Mouse (Mus musculus) erythroid progenitor cell, adult 5-6 weeks (primary cell): ENCODE results near the gene Rab5a. TPM values are rescaled to one million over a fixed set of nuclear protein-coding genes. Genes with fewer than 3 reads are reported as not detected.

Experiments
- ATAC-seq: replicated peaks from 2 replicates; pipeline ENCODE4 v1.8.0; 2016; ENCODE audit warnings: moderate number of reproducible peaks, mild to moderate bottlenecking, moderate TSS enrichment, inconsistent platforms; ENCODE audit not compliant: poor library complexity, low FRiP score, severe bottlenecking
- total RNA-seq, 2 experiments: library from RNA; stranded (forward) in 1 of 2; stranded (reverse) in 1 of 2; fragments of 150-400 nt in 1 of 2; fragments of 186-747, 209-891 nt in 1 of 2; gene quantifications; 2 replicates each; pipeline versions ENCODE4 v1.2.3 to v1.2.4; 2015 to 2017; ENCODE audit warnings: low replicate concordance in 2 of 2

The Rab5a gene
- total RNA-seq (2015; ENCODE audit: low replicate concordance) = 47.9 and 52.4 TPM in 2 replicates
- 52.2 and 55.8 TPM in 2 replicates for total RNA-seq (2017; ENCODE audit: low replicate concordance)

DNA sequence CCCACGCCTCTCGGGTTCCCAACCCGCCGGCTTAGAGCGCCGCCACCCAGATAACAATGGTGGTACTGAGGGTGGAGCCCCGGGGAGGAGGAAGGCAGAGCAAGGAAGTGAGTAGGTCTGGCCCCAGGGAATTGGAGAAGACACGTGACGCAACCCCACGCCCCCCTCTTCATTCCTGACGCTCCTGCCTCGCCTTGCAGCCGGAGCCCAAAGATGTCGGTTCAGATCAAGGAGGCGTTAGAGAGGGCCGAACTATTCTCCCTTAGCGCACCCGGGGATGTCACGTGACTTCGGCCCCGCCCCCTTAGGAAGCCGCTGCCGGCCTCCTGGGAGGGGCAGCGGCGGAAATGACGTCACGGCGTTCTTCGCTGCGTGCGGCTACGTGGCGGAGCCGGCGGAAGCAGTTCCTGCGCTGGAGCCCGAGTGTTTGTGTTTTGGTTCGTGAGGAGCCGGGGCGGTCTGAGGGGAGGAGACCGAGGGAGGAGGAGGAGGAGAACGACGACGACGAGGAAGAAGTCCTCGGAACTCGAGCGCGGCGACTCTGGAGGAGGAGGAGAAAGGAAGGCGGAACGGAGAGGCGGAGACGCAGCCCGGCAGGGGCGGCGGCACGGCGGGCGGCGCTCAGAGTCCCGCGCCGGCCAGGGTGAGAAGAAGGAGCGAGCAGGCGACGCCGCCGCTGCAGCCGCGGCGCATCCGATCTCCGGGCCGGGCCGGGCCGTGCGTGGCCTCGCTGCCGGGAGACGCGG is at the start of gene Rab5a:
TSS of gene Rab5a (plus strand) at position 377 of the 746 bp plus-strand sequence.
- ATAC-seq = peak; percentile 91

DNA sequence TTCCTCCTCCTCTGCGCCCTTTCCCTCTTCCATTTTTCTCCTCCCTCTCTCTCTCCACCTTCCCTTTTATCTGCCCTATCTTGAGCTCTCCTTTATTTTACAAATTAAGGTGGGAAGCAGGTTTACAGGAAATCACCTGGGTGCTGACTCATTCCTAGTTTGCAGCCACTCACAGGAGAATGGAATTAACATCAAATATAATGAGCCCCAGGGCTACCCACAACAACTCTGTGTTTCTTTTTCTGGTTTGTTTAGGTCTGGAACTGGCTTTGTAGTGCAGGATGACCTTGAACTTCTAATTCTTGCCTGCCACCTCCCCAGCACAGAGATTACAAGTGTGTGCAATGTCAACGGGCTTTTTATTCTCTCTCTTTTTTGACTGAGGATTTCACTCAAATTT is 22.9 kb upstream of the Rab5a start:
- no peak for ATAC-seq

DNA sequence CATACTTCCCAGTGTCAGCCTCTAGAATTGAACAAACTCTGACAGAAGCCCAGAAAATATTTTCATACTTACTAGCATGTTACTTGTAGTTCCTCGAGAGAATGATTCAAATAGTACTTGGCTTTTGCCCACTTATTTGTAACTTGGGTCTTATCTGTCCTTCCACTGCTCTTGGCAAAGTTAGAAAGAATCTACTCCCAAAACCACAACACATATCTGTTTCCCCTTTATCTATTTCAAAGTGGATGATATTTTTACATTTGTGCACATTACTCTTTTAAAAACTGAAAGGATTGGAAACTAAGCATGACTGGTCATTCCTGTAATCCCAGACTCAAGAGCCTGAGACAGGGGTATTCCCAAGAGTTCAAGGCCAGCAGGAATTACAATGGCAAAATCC is 22.3 kb upstream of the Rab5a start:
- no peak for ATAC-seq

DNA sequence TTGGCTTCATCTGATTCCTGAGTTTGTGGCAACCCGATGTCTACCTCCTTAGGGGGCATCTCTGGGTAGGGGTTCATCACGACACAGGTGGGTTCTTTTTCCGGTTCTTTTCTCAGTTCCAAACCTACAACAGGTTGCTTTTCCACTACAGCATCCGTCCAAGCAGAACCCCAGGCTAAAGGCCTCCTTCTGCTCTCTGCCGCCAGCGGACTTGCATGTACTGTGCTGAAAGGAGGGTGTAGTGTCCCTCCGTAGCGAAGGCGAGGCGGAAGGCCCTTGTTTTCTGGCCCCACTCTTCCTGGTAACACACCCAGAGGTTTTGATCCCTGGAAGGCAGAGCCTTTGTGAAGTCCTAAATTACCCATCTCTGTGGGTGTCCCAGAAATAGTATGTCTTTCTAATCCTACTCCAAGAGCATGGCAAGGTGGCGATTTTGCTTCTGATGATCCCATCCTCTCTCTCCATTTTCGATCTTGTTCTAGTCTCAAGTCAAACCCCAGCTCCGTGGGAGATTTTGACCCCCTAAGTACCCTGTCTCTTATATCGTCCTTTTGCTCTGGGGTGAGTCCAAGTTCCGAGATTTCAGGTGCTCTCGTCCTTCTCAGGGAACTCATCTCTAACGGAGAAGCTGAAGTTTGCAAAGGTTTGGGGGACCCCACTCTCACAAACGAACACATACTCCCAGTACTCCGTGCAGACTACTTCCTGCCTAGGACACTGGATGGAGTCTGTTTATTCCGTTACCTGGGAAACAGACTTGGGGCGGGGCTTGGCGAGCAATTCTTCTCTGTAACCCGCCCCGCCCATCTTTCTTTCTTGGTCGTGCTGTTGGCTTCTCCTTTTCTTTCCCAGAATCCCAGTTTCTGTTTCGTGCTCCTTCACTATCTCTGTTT is 16.2 kb upstream of the Rab5a start, which contains the start of gene Efhb:
TSS of gene Efhb (minus strand) at position 719 of the 893 bp plus-strand sequence.
- no peak for ATAC-seq

DNA sequence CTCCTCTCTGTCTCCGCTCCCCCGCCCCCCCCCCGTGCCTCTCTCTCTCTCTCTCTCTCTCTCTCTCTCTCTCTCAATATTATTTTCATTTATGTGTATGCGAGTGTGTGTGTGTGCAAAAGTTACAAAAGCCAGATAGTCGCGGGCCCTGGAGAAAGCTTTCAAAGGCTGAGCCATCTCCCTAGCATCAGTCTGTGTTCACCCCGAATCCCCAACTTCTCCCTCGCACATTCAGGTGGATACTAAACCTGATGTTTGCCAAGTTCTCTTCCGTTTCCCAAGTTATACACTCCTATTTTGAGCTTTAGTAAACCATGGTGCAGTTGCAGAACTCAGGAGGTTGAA is 15.6 kb upstream of the Rab5a start:
- no peak for ATAC-seq

DNA sequence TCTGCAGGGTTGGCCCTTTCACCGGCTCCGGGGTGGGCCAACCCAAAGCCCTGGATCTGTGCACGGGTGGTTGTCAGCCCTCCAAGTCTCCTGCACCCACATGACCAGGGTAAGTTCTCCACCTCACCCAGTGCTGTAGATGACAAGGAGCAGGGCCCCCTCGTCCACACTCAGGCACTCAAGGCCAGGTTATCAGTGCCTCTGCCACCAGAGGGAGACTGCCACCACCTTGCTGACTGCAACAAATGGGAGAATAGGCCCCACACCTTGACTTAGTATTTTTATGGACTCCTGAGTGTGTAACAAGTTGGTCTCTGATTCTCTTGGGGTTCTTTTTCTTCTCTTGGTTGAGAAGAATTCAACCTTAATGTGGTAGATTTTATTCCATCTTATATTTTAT is 13.5 kb upstream of the Rab5a start:
- ATAC-seq = peak; percentile 52; the same call in 1 of the 2 replicates

DNA sequence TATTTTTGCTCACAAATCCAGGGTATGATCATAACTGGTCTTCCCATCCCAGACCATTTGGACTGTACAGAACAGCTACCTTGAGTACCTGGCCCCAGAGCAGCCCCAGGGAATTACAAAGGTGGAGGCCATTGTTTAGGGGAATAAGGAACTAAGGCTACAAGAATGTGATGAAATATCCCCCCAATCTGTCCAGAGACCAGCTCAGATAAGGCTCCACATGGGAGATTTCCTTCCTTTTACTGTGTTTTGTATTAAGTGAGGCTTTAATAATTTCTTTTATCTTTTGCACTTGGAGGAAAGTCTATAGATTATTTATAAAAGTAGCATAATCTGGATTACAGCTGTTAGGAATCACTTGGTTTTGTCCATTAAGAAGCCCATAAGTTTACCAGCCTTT is 10.3 kb upstream of the Rab5a start:
- ATAC-seq = no peak

DNA sequence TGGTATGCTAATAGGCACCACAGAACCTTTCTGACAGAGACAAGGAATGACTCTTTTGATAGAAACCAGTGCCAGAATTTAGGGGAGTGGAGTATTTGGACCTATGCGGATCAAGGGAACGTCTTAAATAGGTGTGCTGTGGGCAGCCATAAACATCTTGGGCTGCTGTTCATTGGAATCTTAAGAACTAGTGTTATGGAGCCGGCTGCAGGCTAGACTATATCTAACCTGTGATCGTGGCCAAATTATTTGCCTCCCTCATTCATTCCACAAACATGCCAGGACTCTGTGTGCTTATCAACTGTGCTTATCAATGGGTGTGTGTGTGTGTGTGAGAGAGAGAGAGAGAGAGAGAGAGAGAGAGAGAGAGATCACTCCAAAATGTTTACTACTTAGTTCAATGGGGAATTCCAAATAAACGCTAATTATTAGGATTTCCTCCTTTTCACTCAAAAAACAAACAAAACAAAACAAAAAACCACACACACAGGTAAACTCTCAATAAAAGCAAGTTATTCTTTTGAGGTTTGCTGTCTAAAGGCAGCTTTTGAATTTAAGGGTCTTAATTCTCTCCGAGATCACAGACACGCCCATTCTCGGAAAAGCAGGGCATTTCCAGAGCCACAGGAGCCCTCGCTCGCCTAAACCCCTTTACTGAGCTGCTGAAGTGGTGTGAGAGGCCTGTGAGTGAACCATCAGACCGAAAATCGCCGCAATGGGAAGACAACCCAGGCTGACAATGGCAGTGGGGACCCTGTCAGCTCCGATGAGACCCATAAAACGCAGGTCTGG is 772 bp upstream of the Rab5a start:
- no peak; the same call in 1 of the 2 replicates for ATAC-seq

DNA sequence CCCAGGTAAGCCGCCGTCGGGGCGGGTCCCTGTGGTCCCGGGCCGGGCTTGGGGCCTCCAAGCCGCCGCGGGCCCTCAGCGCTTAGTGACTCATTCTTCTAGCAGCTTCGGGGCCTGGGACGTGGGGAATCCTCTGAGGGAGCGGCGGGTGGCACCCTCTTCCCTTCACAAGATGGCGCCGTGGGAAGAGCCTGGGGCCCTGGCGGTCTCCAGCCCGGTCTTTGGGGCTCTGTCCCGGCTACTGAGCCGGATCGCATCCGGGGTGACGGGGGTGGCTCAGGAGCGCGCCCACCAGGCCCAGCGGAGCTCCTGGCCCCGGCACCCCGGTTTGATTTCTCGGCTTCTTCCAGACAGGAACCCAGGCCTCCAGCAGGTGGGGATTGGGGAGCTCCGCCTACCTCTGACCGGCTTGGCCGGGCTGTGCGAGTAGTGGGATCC is 589 bp downstream of the Rab5a start:
- ATAC-seq = peak; percentile 21; the same call in 1 of the 2 replicates

DNA sequence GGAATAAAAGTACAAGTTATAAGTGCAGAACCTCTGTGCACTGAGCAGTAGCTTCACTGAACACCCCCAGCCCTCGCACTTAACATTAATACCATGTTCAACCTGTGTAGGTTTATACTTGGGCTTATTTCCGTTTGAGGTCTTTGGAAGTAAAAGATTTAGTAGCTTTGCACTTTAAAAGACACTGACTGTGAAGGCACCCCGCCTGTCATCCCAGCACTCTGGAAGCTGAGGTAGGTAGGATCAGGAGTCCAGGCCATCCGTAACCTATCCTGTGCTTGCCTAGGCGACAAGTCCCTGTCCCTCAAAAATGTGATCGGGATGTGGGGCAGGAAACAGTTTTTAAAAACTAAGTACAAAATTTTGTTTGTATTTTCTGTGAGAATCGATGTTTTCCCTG is 1.4 kb downstream of the Rab5a start:
- ATAC-seq = no peak

DNA sequence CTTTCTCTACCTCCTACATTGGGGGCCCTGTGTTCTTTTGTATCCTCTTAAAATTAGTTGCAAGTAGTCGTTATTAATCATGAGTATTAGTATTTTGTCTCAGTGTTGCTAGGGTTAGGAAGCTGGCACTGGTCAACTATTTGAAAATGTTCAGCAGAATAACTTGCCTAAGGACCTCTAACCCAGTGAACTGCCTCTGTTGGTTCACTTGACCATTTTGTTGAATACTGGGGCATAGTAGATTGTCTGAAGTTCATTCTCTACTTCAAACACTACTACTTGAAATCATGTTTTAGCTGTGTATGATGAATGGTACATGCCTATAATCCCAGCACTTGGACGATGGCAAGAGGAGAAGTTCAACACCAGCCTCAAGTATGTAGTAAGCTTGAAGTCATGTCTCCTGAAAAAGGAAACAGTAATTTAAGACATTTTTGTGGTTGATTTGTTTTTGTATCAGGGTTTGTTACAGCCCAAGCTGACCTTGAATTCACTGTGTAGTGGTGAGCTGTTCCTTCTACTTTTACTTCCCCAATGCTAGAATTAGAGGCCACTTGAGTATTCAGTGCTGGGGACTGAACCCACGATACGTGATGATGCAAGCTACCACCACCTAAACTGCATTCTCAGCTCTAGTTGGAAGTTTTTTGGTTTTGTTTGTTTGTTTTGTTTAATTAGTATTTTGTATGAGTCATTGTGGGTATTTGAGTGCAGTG is 9.4 kb downstream of the Rab5a start:
- ATAC-seq = no peak

DNA sequence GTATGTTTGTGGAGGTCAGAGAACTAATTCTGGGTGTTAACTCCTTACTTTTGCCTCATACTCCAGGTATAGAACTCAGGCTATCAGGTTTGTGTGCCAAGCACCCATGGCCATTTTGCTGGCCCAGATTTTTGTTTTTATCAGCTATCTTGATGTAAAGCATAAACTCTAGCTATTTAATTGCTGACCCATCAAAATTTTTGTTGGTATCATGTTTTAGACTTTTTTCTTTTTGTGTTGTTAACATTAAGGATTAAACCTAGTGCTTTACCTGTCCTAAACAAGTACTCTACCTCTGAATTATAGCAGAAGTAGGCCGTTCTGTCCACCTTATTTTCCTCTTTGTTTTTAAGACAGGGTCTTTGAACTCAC is 10.0 kb downstream of the Rab5a start:
- no peak for ATAC-seq

DNA sequence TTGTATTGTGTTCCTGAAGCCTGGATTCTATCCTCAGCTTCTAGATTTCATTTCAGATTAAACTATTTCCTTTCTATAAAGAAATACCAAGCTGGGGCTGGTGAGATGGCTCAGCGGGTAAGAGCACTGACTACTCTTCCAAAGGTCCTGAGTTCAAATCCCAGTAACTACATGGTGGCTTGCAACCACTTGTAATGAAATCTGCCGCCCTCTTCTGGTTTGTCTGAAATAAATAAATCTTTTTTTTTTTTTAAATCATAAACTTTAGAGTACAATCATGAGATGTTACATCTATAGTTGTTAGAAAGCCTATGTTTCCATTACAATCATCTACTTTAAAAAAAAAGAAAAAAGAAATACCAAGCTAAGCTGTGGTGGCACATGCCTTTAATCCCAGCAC is 23.9 kb downstream of the Rab5a start:
- ATAC-seq = no peak

DNA sequence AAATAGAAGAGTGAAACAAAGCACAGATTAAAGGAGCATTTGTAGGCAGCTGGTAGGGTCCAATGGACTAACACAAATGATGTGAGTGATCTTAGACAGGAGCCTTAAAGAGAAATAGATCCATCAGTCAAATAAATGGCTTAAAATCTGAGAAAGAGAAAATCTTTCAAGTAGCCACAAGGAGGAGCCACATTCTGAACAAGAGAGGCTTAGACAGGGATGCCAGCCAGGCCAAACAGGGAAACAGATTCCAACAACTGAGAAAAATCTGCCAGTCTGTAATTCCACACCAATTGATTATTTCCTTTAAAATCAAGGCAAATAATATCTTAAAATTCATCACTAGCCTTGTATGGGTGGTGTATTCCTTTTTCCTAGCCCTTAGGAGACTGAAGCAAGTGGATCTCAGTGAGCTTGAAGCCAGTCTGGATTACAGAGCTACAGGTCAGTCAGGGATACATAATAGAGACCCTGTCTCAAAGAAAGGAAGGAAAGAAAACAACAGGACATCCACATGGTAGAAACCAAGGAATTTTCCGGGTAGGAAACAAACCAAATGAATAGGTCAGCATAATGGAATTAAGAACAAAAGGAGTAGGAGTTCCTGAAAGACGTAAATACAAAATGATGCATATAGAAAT is 33.4 kb downstream of the Rab5a start:
- 0 out of 2 replicates have a peak, but pooled peaks have one; percentile 54 for ATAC-seq

DNA sequence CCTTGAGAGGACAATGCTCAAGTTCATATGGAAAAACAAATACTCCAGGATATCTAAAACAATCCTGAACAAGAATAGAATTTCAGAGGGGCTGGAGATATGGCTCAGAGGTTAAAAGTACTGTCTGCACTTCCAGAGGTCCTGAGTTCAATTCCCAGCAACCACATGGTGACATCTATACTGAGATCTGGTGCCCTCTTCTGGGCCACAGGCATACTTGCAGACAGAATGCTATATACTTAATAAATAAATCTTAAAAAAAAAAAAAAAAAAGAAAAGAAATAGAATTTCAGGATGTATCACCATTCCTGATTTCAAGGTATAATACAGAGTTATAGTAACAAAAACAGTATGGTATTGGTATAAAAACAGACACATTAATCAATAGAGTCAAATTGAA is 40.3 kb downstream of the Rab5a start:
- no peak for ATAC-seq

DNA sequence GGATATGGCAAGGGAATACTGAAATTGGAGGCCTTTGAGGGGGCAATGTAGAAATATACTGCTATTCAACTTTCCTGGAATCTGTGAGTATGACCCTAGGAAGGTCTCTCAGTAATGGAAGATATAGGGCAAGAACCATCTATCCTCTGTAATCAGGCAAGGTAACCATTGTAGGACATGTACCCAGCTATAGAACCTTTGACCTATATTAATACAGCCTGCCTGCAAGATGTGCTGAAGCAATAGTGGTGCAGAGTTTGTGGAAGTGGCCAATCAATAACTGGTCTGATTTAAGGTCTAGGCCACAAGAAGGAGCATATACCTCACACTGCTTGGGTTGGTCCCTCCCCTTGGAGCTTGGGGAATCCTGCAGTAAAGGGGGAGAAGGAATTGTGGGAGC is 41.5 kb downstream of the Rab5a start:
- no peak for ATAC-seq

DNA sequence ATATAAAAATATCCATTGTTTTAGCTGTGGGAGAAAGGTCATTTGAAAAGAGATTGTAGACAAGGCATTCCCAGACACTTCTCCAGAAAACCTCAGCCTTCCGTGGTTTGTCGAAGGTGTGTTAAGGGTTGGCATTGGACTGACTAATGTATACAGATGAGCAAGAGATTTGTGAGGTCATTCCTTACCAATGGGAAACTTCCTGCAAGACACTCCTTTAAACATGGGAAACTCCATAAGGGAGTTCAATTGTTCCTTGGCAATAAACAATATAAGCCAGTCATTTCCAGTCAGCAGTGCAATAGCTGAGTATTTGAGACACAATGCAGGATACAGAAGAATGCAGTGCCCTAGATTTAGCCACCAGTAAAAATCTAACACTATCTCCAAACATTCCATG is 49.0 kb downstream of the Rab5a start:
- ATAC-seq = no peak

DNA sequence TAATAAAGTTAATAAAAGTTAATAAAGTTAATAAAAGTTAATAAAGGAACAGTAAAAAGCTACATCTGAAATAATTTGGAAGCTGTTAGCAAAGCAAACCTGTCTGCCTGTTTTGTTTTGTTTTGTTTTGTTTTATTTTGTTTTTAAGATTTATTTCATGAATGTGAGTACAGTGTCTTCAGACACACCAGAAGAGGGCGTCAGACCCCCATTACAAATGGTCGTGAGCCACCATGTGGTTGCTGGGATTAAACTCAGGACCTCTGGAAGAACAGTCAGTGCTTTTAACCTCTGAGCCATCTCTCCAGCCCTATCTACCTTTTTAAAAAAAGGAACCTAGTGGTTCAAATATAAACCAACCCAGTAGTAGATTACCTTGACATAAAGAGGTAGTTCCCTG is 52.1 kb downstream of the Rab5a start:
- ATAC-seq = no peak

DNA sequence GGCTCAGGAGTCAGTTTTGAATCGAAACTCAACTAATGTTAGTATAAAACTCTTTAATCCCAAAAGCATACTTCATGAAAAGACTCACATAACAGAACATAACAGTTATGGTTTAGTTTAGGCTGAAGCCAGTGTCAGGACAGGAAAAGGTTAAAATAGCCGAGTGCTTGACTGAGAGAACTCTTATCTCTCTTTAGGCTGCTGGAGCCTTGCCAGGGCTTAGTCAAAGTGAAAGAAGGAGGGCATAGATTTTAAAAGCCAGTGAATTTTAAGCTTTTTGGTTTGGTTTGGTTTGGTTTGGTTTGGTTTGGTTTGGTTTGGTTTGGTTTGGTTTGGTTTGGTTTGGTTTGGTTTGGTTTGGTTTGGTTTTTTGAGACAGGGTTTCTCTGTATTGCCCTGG is 53.4 kb downstream of the Rab5a start:
- ATAC-seq = no peak
